In the genomic region with DNA sequence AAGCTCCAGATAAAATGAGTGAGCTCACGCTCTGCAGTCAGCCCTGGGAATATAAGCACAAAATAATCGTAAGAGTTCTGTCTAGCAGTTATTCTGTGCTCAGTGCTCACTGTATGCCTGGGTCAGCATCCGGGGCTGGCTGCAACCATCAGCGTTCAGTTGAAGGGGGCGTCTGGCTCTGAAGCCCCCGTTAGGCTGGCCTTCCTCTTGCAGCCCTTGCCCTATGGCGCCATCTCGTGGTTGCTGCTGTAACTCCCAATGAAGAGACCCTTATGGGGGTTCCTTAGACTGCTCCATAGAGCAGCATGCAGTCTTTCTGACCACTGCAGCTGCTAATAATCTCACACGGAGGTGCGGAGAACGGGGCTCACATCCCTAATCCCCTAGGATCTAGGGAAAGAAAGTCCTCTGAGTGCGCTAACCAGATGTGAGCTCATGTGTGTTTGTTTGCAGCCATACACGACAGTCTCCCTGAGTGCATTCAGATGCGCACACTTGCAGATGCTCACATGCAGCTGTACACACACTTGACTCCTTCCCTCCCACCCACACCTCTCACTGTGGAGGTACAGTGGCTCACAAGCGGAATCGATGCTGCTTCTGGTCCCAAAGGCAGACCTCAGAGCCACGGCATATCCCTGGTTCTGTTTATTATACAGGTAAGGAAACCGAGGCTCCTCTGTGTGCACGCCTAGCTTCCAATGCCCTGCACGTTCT, we compare ENCODE assay signal across 8 mouse cellular contexts. TPM values are rescaled to one million over a fixed set of nuclear protein-coding genes. Genes with fewer than 3 reads are reported as not detected.
DNase-seq lines count a peak whose midpoint lies in the region; ATAC-seq and TF ChIP-seq lines count a peak whose summit lies in the region.

No protein-coding gene starts in this region.

- no peak for TF ChIP-seq POLR2A in cortical plate, adult 2 months (IDR thresholded peaks at IDR 0.05; ENCODE audit: extremely low read depth, insufficient read depth, low read length)

- H3K4me3 ChIP-seq in cortical plate, adult 2 months (ENCODE audit: insufficient read depth, low read length) = no peak overlapping the region
- H3K4me3 ChIP-seq in intestine, embryonic 15.5 days (replicated peaks) = no peak overlapping the region
- H3K4me3 ChIP-seq in midbrain, embryonic 12.5 days = no peak overlapping the region

- no peak overlapping the region for H3K9ac ChIP-seq in intestine, embryonic 15.5 days
- H3K9ac ChIP-seq in midbrain, embryonic 12.5 days (replicated peaks) = no peak overlapping the region

- no peak overlapping the region for H3K27ac ChIP-seq in cortical plate, adult 2 months (ENCODE audit: insufficient read depth, low read length)
- H3K27ac ChIP-seq in intestine, embryonic 15.5 days = no peak overlapping the region
- no peak overlapping the region for H3K27ac ChIP-seq in midbrain, embryonic 12.5 days (replicated peaks)

- no peaks in the 10 kb centered on the region for H3K9me3 ChIP-seq in intestine, embryonic 15.5 days
- no peaks in the 10 kb centered on the region for H3K9me3 ChIP-seq in midbrain, embryonic 12.5 days

- H3K4me1 ChIP-seq in cortical plate, adult 2 months (ENCODE audit: control insufficient read depth, insufficient read depth, low read length) = no peaks in the 10 kb centered on the region
- H3K4me1 ChIP-seq in intestine, embryonic 15.5 days (replicated peaks) = 0 out of 2 replicates have a peak, but pooled peaks cover 3% of the 10 kb centered on the region
- H3K4me1 ChIP-seq in midbrain, embryonic 12.5 days = peaks cover 4% of the 10 kb centered on the region; the same call in 1 of the 2 replicates

- H3K36me3 ChIP-seq in intestine, embryonic 15.5 days = peaks cover 15% of the 10 kb centered on the region
- H3K36me3 ChIP-seq in midbrain, embryonic 12.5 days = peaks cover 24% of the 10 kb centered on the region

- no peak overlapping the region; the same call in 1 of the 2 replicates for H3K4me2 ChIP-seq in intestine, embryonic 15.5 days (replicated peaks)
- H3K4me2 ChIP-seq in midbrain, embryonic 12.5 days (replicated peaks) = peak overlapping the region; percentile 8; the same call in 1 of the 2 replicates

- peak; percentile 55 for DNase-seq in kidney, adult 18-20 months
- DNase-seq in kidney, adult 11 months = no peak
- DNase-seq in gastrocnemius, postnatal 14 days = peak; percentile 71
- DNase-seq in left cerebral cortex, postnatal 4 days = peak; percentile 92
- DNase-seq in spleen, postnatal 10 days (ENCODE audit: low spot score in 2 of 2) = peak; percentile 32 to 75

- peaks cover 6% of the 10 kb centered on the region; the same call in 1 of the 2 replicates for H3K27me3 ChIP-seq in intestine, embryonic 15.5 days (replicated peaks)
- no peaks in the 10 kb centered on the region for H3K27me3 ChIP-seq in midbrain, embryonic 12.5 days

- ATAC-seq in intestine, embryonic 15.5 days = peak; percentile 57; the same call in 1 of the 2 replicates
- peak; percentile 79 for ATAC-seq in midbrain, embryonic 12.5 days (ENCODE audit: low FRiP score, low read depth)

- peak; percentile 75 for TF ChIP-seq CTCF in cortical plate, adult 2 months (IDR thresholded peaks at IDR 0.05; ENCODE audit: extremely low read depth, insufficient read depth, low read length)

- intact Hi-C loops in gastrocnemius, postnatal 14 days (cut with DNase I; ENCODE audit: low total_unique reads) = loop anchor here (5.0 kb wide), 1 partner anchor 197 kb away; no protein-coding TSS in a partner anchor
- intact Hi-C loops in left cerebral cortex, postnatal 4 days (cut with DNase I) = loop anchor here (1.0 kb wide), 1 partner anchor 200 kb away; no protein-coding TSS in a partner anchor

- 32% methylated on average over 20 of the region's 20 CpGs for WGBS in intestine, embryonic 15.5 days
- 31% methylated on average over 20 of the region's 20 CpGs for WGBS in midbrain, embryonic 12.5 days

RNA-seq across cellular contexts. Expression of gene Bms1, which starts 39.7 kb away (rescaled TPM):
- 18.8 and 21.9 TPM in 2 replicates for polyA plus RNA-seq in cortical plate, adult 2 months (2012; rRNA removed)
- 10 to 100 TPM; 23.2 to 24.7 TPM for total RNA-seq in gastrocnemius, postnatal 14 days (2021)
- polyA plus RNA-seq in intestine, embryonic 15.5 days (2015; fragmentation: Nextera tagmentation; extraction: Ambion mirVana) = 29.4 and 29.9 TPM in 2 replicates
- total RNA-seq in left cerebral cortex, postnatal 4 days (2021) = 10 to 100 TPM; 24.8 to 26.6 TPM
- 42.5 and 43.3 TPM in 2 replicates for polyA plus RNA-seq in midbrain, embryonic 12.5 days (2016; fragmentation: Nextera tagmentation; extraction: Ambion mirVana)
